Mouse (Mus musculus) brain, embryonic 14.5 days (tissue): ENCODE measurements at regions not wholly inside any gene's neighbourhood (a gene's known extent, or its start where the extent isn't known, plus 50 kb on each side); places are given as distances from the start of the nearest gene placed in this dataset.

Source experiments
- CTCF ChIP-seq: fragments of 200-500 bp; IDR thresholded peaks from 2 replicates; pipeline ENCODE4 v1.5.1; 2012; ENCODE audit warnings: inconsistent platforms, mild to moderate bottlenecking, moderate library complexity, borderline replicate concordance; ENCODE audit not compliant: insufficient read depth, insufficient read length; ENCODE audit errors: extremely low read depth
- POLR2A ChIP-seq: fragments of 200-500 bp; IDR thresholded peaks from 2 replicates; pipeline ENCODE4 v1.6.1; 2012; ENCODE audit warnings: mild to moderate bottlenecking, inconsistent platforms, borderline replicate concordance; ENCODE audit not compliant: poor library complexity, insufficient read depth, insufficient read length, severe bottlenecking; ENCODE audit errors: extremely low read depth

DNA sequence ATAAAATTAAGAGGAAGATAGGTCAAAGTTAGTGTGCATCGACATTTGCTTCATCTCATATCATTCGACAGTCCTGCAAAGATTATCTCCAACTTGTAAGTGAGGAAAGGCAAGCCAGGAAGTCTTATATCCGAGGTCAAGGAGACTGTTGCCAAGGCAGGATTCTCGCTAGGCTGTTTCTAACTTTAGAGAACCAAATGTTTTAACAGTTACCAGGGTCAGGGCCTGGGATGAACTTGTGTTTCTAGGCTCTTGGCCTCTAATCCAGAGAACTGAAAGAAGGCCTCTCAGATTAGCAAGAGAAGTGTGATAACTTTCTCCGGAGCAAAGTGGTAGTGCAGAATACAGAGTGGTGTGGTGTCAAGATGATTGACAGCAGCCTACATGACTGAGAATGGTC lies 50.2 kb upstream of the 1700025G04Rik start:
- TF ChIP-seq CTCF (no peak), POLR2A (no peak)
